Mouse (Mus musculus) bone marrow, adult 2 months (tissue): ENCODE measurements around the gene Ppm1a.

Source experiments
- CTCF ChIP-seq: fragments of 200-500 bp; IDR thresholded peaks from 2 replicates; pipeline ENCODE4 v1.5.1; 2011; ENCODE audit warnings: low read length, control low read depth; ENCODE audit not compliant: control insufficient read depth, insufficient read depth
- POLR2A ChIP-seq: fragments of 200-500 bp; IDR thresholded peaks from 2 replicates; pipeline ENCODE4 v1.6.1; 2011; ENCODE audit warnings: low read depth, mild to moderate bottlenecking, control low read depth, low read length, borderline replicate concordance; ENCODE audit not compliant: control insufficient read depth

GRCm38 (mm10) chr12:72773921-72774320 lies 16.7 kb downstream of the Ppm1a start:
- TF ChIP-seq POLR2A, result no peak
- TF ChIP-seq CTCF, result no peak
